Mouse (Mus musculus): ENCODE measurements around the gene Arid1b.

- TF ChIP-seq CTCF (conservative IDR thresholded peaks at IDR 0.05; ENCODE audit: low read length), result no peak
- TF ChIP-seq NANOG (IDR thresholded peaks at IDR 0.05; ENCODE audit: borderline replicate concordance, low read length), result no peak
These were observed 195.6 kb downstream of the Arid1b start for GRCm38 (mm10) chr17:5189551-5190351.

Measured in E14TG2a.4 (cell line).